Mouse (Mus musculus): ENCODE measurements at regions not wholly inside any gene's neighbourhood (a gene's known extent, or its start where the extent isn't known, plus 50 kb on each side); places are given as distances from the start of the nearest gene placed in this dataset.
A peak's percentile ranks its signal among the peaks of the same experiment; 100 is the strongest.

DNA sequence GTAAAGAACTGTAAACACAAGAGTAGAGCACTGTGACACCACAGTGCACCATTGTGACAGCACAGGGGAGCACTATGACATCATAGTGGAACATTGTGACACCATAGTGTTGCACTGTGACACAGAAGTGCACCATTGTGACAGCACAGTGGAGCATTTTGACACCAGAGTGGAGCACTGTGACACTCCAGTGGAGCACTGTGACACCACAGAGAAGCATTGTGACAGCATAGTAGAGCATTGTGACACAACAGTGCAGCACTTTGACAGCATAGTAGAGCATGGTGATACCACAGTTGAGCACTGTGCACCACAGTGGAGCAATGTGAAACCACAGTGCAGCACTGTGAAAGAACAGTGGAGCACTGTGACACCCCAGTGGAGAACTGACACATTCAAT, 2750.4 kb upstream of the Gm8797 start:
- 0 out of 2 replicates have a peak, but pooled peaks have one; percentile 45 for ATAC-seq (replicated peaks; ENCODE audit: low FRiP score, poor library complexity, severe bottlenecking)

DNA sequence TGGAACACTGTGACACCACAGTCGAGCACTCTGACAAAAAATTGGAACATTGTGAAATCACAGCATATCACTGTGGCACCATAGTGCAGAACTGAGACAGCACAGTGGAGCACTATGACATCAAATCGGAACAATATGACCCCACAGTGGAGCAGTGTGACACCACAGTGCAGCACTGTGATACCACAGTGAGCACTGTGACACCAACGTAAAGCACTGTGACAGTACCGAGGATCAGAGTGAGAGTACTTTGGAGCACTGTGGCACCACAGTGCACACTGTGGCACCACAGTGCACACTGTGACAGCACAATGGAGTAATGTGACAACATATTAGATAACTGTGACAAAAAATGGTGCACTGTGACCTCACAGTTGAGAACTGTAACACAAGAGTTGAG, 2749.4 kb upstream of the Gm8797 start:
- no peak for ATAC-seq (replicated peaks; ENCODE audit: low FRiP score, poor library complexity, severe bottlenecking)

DNA sequence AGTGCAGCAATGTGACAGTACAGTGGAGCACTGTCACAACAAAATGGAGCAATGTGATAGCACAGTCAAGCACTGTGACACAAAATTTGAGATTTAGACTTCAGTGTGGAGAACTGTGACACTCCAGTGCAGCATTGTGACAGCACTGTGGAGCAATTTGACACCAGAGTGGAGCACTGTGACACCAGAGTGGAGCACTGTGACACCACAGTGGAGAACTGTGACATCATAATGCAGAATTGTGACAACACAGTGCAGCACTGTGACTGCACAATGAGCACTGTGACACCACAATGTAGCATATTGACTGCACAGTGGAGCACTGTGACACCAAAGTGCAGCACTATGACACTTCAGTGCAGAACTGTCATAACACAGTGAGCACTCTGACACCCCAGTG, 2749.0 kb upstream of the Gm8797 start:
- peak; percentile 70 for ATAC-seq (replicated peaks; ENCODE audit: low FRiP score, poor library complexity, severe bottlenecking)

DNA sequence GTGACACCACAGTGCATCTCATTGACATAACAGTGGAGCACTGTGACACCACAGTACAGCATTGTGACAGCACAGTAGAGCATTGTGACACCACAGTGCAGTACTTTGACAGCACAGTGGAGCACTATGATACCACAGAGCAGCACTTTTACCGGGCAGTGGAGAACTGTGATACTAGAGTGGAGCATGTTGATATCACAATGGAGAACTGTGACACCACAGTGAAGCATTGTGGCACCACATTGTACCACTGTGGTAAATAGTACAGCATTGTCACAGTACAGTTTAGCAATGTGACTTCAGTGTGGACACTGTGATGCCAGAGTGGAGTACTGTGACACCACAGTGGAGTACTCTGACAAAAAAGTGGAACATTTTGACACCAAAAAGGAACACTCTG, 2747.2 kb upstream of the Gm8797 start:
- no peak for ATAC-seq (replicated peaks; ENCODE audit: low FRiP score, poor library complexity, severe bottlenecking)

DNA sequence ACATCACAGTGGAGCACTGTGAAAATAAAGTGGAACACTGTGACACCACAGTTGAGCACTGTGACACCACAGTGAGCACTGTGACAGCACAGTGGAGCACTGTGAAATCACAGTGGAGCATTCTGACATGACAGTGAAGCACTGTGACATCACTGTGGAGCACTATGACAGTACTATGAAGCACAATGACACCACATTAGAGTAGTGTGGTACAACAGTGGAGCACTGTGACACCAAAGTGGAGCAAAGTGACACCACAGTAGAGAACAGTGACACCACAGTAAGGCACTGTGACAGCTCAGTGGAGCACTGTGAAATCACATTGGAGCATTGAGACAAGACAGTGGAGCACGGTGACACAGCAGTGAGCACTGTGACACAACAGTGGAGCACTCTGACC, 2739.5 kb upstream of the Gm8797 start:
- no peak for ATAC-seq (replicated peaks; ENCODE audit: low FRiP score, poor library complexity, severe bottlenecking)

DNA sequence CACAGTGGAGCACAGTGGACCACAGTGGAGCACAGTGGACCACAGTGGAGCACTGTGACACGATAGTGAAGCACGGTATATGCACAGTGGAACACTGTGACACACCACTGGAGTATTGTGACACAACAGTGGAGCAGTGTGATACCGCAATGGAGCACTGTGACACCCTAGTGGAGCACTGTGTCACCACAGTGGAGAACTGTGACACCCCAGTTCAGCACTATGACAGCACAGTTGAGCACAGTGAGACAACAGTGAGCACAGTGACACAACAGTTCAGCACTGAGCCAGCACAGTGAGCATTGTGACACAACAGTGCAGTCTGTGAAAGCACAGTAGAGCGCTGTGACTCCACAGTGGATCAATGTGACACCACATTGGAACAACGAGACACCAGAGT, 2737.7 kb upstream of the Gm8797 start:
- no peak for ATAC-seq (replicated peaks; ENCODE audit: low FRiP score, poor library complexity, severe bottlenecking)

DNA sequence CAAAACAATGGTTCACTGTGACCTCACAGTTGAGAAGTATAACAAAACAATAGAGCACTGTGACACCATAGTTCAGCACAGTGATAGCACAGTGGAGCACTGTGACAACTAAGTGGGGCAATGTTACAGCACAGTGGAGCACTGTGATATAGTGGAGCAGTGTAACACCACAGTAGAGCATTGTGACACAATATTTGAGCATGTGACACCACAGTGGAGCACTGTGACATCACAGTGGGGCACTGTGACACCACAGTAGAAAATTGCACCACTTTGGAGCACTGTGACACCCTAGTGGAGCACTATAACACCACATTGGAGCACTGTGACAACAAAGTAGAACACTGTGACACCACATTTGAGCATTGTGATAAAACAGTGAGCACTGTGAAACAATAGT, 2735.6 kb upstream of the Gm8797 start:
- peak; percentile 72 for ATAC-seq (replicated peaks; ENCODE audit: low FRiP score, poor library complexity, severe bottlenecking)

DNA sequence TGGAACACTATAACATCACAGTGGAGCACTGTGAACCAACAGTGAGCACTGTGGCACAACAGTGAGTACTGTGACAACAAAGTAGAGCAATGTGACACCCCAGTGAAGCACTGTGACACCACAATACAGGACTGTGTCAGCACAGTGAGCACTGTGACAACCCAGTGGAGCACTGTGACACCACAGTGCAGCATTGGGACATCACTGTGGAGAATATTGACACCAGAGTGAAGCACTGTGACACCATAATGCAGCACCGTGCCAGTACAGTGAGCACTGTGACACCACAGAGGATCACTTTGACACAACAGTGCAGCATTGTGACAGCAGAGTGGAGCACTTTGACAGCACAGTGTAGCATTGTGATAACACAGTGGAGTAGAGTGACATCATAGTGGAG, 2734.0 kb upstream of the Gm8797 start:
- ATAC-seq (replicated peaks; ENCODE audit: low FRiP score, poor library complexity, severe bottlenecking) = no peak

DNA sequence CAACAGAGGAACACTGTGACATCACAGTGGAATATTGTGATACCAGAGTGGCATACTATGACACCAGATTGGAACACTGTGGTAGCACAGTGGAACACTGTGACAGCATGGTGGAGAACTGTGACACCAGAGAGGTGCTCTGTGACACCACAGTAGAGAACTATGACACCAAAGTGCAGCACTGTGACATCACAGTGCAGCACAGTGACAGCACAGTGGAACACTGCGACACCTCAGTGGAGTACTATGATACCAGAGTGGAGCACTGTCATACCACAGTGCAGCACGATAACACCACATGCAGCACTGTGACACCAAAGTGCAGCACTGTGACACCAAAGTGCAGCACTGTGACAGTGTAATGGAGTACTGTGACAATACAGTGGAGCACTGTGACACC, 2717.8 kb upstream of the Gm8797 start:
- ATAC-seq (replicated peaks; ENCODE audit: low FRiP score, poor library complexity, severe bottlenecking) = no peak

Data from erythroid progenitor cell, adult 5-6 weeks (primary cell).